Mouse (Mus musculus) intestine, embryonic 14.5 days (tissue): ENCODE measurements around the gene Rtcb. TPM values are rescaled to one million over a fixed set of nuclear protein-coding genes. Genes with fewer than 3 reads are reported as not detected.

ENCODE experiments used
- ATAC-seq: fragments of 200-750 bp; cut with Nextera tagmentation; replicated peaks from 2 replicates; pipeline ENCODE4 v1.8.0; 2017; ENCODE audit warnings: low read depth, moderate number of reproducible peaks, moderate TSS enrichment, moderate library complexity; ENCODE audit not compliant: low FRiP score, low TSS enrichment
- DNase-seq: peaks from one replicate; pipeline ENCODE4 v3.0.0-alpha.2; 2018; ENCODE audit warnings: low spot score
- H3K27ac ChIP-seq: fragments of 300-500 bp; sonication (generic); 2 replicates; pipeline ENCODE4 v1.5.1; 2014; ENCODE audit warnings: low read depth, mild to moderate bottlenecking, control low read depth
- H3K27me3 ChIP-seq: fragments of 300-500 bp; sonication (generic); replicated peaks from 2 replicates; pipeline ENCODE4 v1.6.1; 2014; ENCODE audit warnings: low read length, control low read depth; ENCODE audit not compliant: control insufficient read depth, insufficient read depth
- H3K36me3 ChIP-seq: fragments of 300-500 bp; sonication (generic); 2 replicates; pipeline ENCODE4 v1.6.1; 2014; ENCODE audit warnings: low read length, control low read depth; ENCODE audit not compliant: control insufficient read depth, insufficient read depth
- H3K4me1 ChIP-seq: fragments of 300-500 bp; sonication (generic); replicated peaks from 2 replicates; pipeline ENCODE4 v1.6.1; 2014; ENCODE audit warnings: low read length, control low read depth, mixed read lengths; ENCODE audit not compliant: control insufficient read depth, insufficient read depth
- H3K4me2 ChIP-seq: fragments of 300-500 bp; sonication (generic); 2 replicates; pipeline ENCODE4 v1.6.1; 2014; ENCODE audit warnings: low read length
- H3K4me3 ChIP-seq: fragments of 300-500 bp; sonication (generic); 2 replicates; pipeline ENCODE4 v1.5.1; 2014; ENCODE audit warnings: low read depth, low read length, control low read depth, mixed read lengths
- H3K9ac ChIP-seq: fragments of 300-500 bp; sonication (generic); 2 replicates; pipeline ENCODE4 v1.6.1; 2014; ENCODE audit warnings: mild to moderate bottlenecking, low read length
- H3K9me3 ChIP-seq: fragments of 300-500 bp; sonication (generic); 2 replicates; pipeline ENCODE4 v1.6.1; 2016; ENCODE audit warnings: low read length, control low read depth; ENCODE audit not compliant: control insufficient read depth
- WGBS: fragments of 180-500 bp; shearing (Covaris S2); extraction: QIAGEN DNeasy Blood & Tissue Kit; methylation state at CpG from one replicate; pipeline ENCODE4 v1.1.7; 2014; 5-methylcytosine and 5-hydroxymethylcytosine counted together
- polyA plus RNA-seq: library from polyadenylated mRNA; unstranded; fragments of >200 nt; fragmentation: Nextera tagmentation; extraction: Ambion mirVana; gene quantifications from 2 replicates; pipeline ENCODE4 v1.2.1, GENCODE M21; 2014

Rtcb gene
- polyA plus RNA-seq, 1 experiment from 2014 or later = 162 TPM

GRCm38 (mm10) chr10:85956871-85957419, 678 bp downstream of the Rtcb start:
- Histone ChIP-seq H3K4me2 (peak overlapping the region; percentile 84), H3K9me3 (no peaks in the 10 kb centered on the region), H3K27me3 (no peaks in the 10 kb centered on the region), H3K27ac (peak overlapping the region; percentile 77), H3K9ac (peak overlapping the region; percentile 95), H3K36me3 (peaks cover 36% of the 10 kb centered on the region), H3K4me1 (no peaks in the 10 kb centered on the region; the same call in 1 of the 2 replicates), H3K4me3 (peak overlapping the region; percentile 99)
- ATAC-seq = 0 out of 2 replicates have a peak, but pooled peaks have one; percentile 24
- 3% methylated on average over 20 of the region's 20 CpGs for WGBS
- peak; percentile 62 for DNase-seq

DNA sequence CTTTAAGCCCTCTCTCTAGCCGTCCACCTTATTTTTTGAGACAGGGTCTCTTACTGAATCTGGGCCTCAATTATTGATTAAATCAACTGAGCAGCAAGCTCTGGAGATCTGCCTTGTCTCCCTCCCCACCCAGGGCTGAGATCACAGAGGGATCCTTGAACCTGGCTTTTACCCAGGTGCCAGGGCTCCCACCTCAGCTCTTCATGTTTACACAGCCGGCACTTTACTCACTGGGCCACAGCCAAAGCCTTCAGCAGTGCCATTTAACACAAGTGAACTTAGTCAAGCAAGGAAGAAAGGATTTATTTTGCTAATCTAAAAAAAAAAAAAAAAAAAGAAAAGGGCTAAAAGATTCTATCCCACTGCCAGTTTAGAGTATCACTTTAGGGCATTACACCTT, 3.2 kb downstream of the Rtcb start:
- no peaks in the 10 kb centered on the region for H3K9me3 ChIP-seq
- 88% methylated on average over 2 of the region's 2 CpGs for WGBS
- ATAC-seq = no peak
- H3K9ac ChIP-seq = no peak overlapping the region
- H3K27me3 ChIP-seq = no peaks in the 10 kb centered on the region
- H3K4me3 ChIP-seq = no peak overlapping the region
- H3K36me3 ChIP-seq = peaks cover 61% of the 10 kb centered on the region
- H3K4me2 ChIP-seq = no peak overlapping the region
- no peak for DNase-seq
- no peaks in the 10 kb centered on the region; the same call in 1 of the 2 replicates for H3K4me1 ChIP-seq
- no peak overlapping the region for H3K27ac ChIP-seq

GRCm38 (mm10) chr10:85953401-85953800, 4.2 kb downstream of the Rtcb start:
- no peak overlapping the region for H3K27ac ChIP-seq
- H3K27me3 ChIP-seq = no peaks in the 10 kb centered on the region
- no peak overlapping the region for H3K4me2 ChIP-seq
- 79% methylated on average over 3 of the region's 3 CpGs for WGBS
- no peak overlapping the region for H3K9ac ChIP-seq
- H3K9me3 ChIP-seq = no peaks in the 10 kb centered on the region
- H3K4me3 ChIP-seq = no peak overlapping the region
- ATAC-seq (no peak), DNase-seq (no peak)
- H3K36me3 ChIP-seq = peaks cover 72% of the 10 kb centered on the region
- no peaks in the 10 kb centered on the region; the same call in 1 of the 2 replicates for H3K4me1 ChIP-seq

- peaks cover 87% of the 10 kb centered on the region for H3K36me3 ChIP-seq
These were observed 5.7 kb downstream of the Rtcb start for GRCm38 (mm10) chr10:85951765-85952443.

GRCm38 (mm10) chr10:85948483-85949196, 9.0 kb downstream of the Rtcb start:
- H3K4me3 ChIP-seq = no peak overlapping the region
- peaks cover 99% of the 10 kb centered on the region for H3K36me3 ChIP-seq
- H3K27ac ChIP-seq = no peak overlapping the region
- H3K9me3 ChIP-seq = no peaks in the 10 kb centered on the region
- no peak overlapping the region for H3K9ac ChIP-seq
- no peak for DNase-seq
- no peak overlapping the region for H3K4me2 ChIP-seq
- H3K27me3 ChIP-seq = no peaks in the 10 kb centered on the region
- H3K4me1 ChIP-seq = no peaks in the 10 kb centered on the region
- ATAC-seq = no peak
- WGBS = 96% methylated on average over 8 of the region's 8 CpGs

More at GRCm38 (mm10) chr10:85951765-85952443, 5.7 kb downstream of the Rtcb start:
- DNase-seq (no peak), ATAC-seq (no peak)
- H3K4me1 ChIP-seq = no peaks in the 10 kb centered on the region; the same call in 1 of the 2 replicates
- H3K27me3 ChIP-seq = no peaks in the 10 kb centered on the region
- WGBS = 88% methylated on average over 6 of the region's 6 CpGs
- H3K9me3 ChIP-seq = no peaks in the 10 kb centered on the region
- no peak overlapping the region for H3K4me3 ChIP-seq
- H3K4me2 ChIP-seq = no peak overlapping the region
- H3K27ac ChIP-seq = no peak overlapping the region
- no peak overlapping the region for H3K9ac ChIP-seq

- H3K4me2 ChIP-seq = no peak overlapping the region
- no peaks in the 10 kb centered on the region for H3K27me3 ChIP-seq
- no peak overlapping the region for H3K4me3 ChIP-seq
- DNase-seq (no peak), ATAC-seq (no peak)
- H3K9ac ChIP-seq = no peak overlapping the region
- H3K36me3 ChIP-seq = peaks cover 52% of the 10 kb centered on the region
- H3K27ac ChIP-seq = no peak overlapping the region
- H3K4me1 ChIP-seq = no peaks in the 10 kb centered on the region
- 89% methylated on average over 6 of the region's 6 CpGs for WGBS
- H3K9me3 ChIP-seq = no peaks in the 10 kb centered on the region
These were observed 21.2 kb downstream of the Rtcb start for GRCm38 (mm10) chr10:85936280-85936965.

DNA sequence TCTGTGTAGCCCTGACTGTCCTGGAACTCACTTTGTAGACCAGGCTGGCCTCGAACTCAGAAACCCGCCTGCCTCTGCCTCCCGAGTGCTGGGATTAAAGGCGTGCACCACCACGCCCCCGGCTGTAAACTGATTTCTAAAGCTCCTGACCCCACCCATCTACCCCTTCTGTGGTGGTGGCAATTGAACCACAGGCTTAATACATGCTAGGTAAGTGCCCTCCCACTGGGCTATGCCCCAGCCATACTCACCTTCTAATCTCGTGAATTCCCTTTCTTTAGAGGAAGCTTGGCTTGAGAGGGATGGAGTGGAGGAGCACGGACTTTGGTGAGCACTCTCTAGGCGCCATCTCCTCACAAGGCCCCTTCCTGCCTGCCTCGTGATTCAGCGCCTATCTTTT, 27.7 kb downstream of the Rtcb start:
- Histone ChIP-seq H3K27ac (no peak overlapping the region), H3K36me3 (no peaks in the 10 kb centered on the region), H3K27me3 (peaks cover 24% of the 10 kb centered on the region), H3K4me2 (no peak overlapping the region), H3K4me1 (0 out of 2 replicates have a peak, but pooled peaks cover 4% of the 10 kb centered on the region), H3K9ac (no peak overlapping the region), H3K9me3 (no peaks in the 10 kb centered on the region), H3K4me3 (no peak overlapping the region)
- ATAC-seq = no peak
- no peak for DNase-seq
- WGBS = 85% methylated on average over 11 of the region's 11 CpGs

- DNase-seq (no peak), ATAC-seq (no peak)
- H3K9me3 ChIP-seq = no peaks in the 10 kb centered on the region
- 0 out of 2 replicates have a peak, but pooled peaks cover 4% of the 10 kb centered on the region for H3K4me1 ChIP-seq
- H3K36me3 ChIP-seq = no peaks in the 10 kb centered on the region
- no peak overlapping the region for H3K4me3 ChIP-seq
- no peak overlapping the region for H3K9ac ChIP-seq
- H3K27me3 ChIP-seq = peaks cover 25% of the 10 kb centered on the region
- WGBS = 52% methylated on average over 11 of the region's 11 CpGs
- peak overlapping the region; percentile 85 for H3K4me2 ChIP-seq
- no peak overlapping the region for H3K27ac ChIP-seq
These were observed 28.4 kb downstream of the Rtcb start for GRCm38 (mm10) chr10:85929208-85929591.
